Comparison of ENCODE assay signal across 1 mouse cellular context in genomic region chr4:155783486-155784080, GRCm38 (mm10).
TF ChIP-seq lines count a peak whose summit lies in the region.

No protein-coding gene starts in this region.

TF ChIP-seq in MEL, 35 proteins besides CTCF, POLR2A, EP300 and RAD21:
- TF ChIP-seq BHLHE40 (IDR thresholded peaks at IDR 0.05; ENCODE audit: borderline replicate concordance, low read depth, low read length) (no peak), ZC3H11A (IDR thresholded peaks at IDR 0.05; ENCODE audit: low read depth, low read length) (no peak), TBP (IDR thresholded peaks at IDR 0.05; ENCODE audit: low read depth, low read length) (no peak), MYC (IDR thresholded peaks at IDR 0.05; ENCODE audit: low read depth, low read length) (no peak), HCFC1 (IDR thresholded peaks at IDR 0.05; ENCODE audit: low read depth, low read length) (no peak), RCOR1 (IDR thresholded peaks at IDR 0.05; ENCODE audit: low read depth, low read length) (no peak), NRF1 (IDR thresholded peaks at IDR 0.05; ENCODE audit: insufficient read depth, low read depth, low read length, poor library complexity, severe bottlenecking) (no peak), KAT2A (conservative IDR thresholded peaks at IDR 0.05; ENCODE audit: low read depth, low read length) (no peak), TCF12 (IDR thresholded peaks at IDR 0.05; ENCODE audit: low read depth, low read length) (no peak), ZNF384 (IDR thresholded peaks at IDR 0.05; ENCODE audit: low read depth, low read length) (no peak)
